In the genomic region with DNA sequence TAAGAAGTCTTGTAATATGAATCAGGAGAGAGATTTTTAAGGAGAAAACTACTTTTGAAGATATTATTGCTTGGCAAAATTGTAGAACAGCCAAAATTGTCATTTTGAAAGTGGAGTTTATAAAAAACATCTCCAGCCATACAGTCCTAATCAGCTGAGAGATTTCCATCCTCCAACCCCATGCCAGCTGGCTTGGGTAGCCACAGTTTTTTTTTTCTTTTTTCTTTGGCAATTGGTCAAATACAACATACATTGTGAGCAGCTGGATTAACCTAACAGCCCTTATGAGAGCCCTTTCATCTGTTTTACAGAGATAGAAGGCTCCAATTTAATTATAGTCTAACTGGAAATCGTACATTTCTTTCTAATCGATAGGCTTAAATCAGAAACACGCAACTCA, we compare ENCODE assay signal across 12 mouse cellular contexts.
"Had no signal": no experiment of that assay in that cellular context is flagged by ENCODE, and none has a peak within 500 bp of the region (broad histone marks: within the 10 kb centered on the region; RNA-seq: fewer than 3 reads in every experiment).

No protein-coding gene starts in this region.

- H3K27me3 ChIP-seq: intestine, embryonic 15.5 days; limb, embryonic 15.5 days; liver, embryonic 12.5 days; midbrain, embryonic 12.5 days; neural tube, embryonic 13.5 days; stomach, embryonic 15.5 days had no signal

- DNase-seq: kidney, adult 18-20 months; kidney, postnatal 10 days; kidney, postnatal 4 days; left cerebral cortex, postnatal 4 days; right cerebral cortex, postnatal 14 days had no signal

- H3K4me2 ChIP-seq: intestine, embryonic 15.5 days; limb, embryonic 15.5 days; liver, embryonic 12.5 days; midbrain, embryonic 12.5 days; neural tube, embryonic 13.5 days; stomach, embryonic 15.5 days had no signal

- ATAC-seq: intestine, embryonic 15.5 days; liver, embryonic 12.5 days had no signal

- H3K9me3 ChIP-seq: intestine, embryonic 15.5 days; limb, embryonic 15.5 days; liver, embryonic 12.5 days; midbrain, embryonic 12.5 days; stomach, embryonic 15.5 days had no signal

- H3K4me3 ChIP-seq: intestine, embryonic 15.5 days; layer of hippocampus, adult 2 months; limb, embryonic 15.5 days; liver, embryonic 12.5 days; midbrain, embryonic 12.5 days; neural tube, embryonic 13.5 days; stomach, embryonic 15.5 days had no signal

- H3K4me1 ChIP-seq: intestine, embryonic 15.5 days; limb, embryonic 15.5 days; liver, embryonic 12.5 days; midbrain, embryonic 12.5 days; neural tube, embryonic 13.5 days; stomach, embryonic 15.5 days had no signal

- H3K9ac ChIP-seq: intestine, embryonic 15.5 days; limb, embryonic 15.5 days; liver, embryonic 12.5 days; midbrain, embryonic 12.5 days; neural tube, embryonic 13.5 days; stomach, embryonic 15.5 days had no signal

- H3K36me3 ChIP-seq: intestine, embryonic 15.5 days; limb, embryonic 15.5 days; liver, embryonic 12.5 days; midbrain, embryonic 12.5 days; neural tube, embryonic 13.5 days; stomach, embryonic 15.5 days had no signal

- H3K27ac ChIP-seq: intestine, embryonic 15.5 days; layer of hippocampus, adult 2 months; limb, embryonic 15.5 days; liver, embryonic 12.5 days; midbrain, embryonic 12.5 days; neural tube, embryonic 13.5 days; stomach, embryonic 15.5 days had no signal
